Mouse (Mus musculus) lung, postnatal 10 days (tissue): ENCODE results near the gene Rplp1.

ENCODE experiments used
- DNase-seq: peaks from one replicate; pipeline ENCODE4 v3.0.0; 2021

Rplp1 gene

DNA sequence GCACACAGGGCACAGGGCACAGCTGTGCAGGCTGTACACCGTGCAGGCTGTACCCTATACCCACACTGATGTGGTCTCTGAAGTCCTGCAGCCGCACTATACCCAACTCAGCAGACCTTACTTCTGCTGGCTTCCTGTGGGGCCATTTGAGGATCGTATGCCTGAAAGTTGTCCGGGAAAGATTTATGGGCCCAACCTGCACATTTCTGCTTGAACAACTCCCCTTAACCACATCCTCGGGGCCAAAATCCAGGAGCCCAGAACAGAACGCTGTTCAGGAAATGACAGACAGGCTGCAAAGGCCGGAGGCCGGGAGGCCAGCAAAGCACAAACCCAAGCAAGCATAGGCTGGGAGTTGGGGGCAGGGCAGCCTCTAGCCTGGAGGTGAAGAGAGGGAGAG lies 41.0 kb downstream of the Rplp1 start:
- no peak for DNase-seq

DNA sequence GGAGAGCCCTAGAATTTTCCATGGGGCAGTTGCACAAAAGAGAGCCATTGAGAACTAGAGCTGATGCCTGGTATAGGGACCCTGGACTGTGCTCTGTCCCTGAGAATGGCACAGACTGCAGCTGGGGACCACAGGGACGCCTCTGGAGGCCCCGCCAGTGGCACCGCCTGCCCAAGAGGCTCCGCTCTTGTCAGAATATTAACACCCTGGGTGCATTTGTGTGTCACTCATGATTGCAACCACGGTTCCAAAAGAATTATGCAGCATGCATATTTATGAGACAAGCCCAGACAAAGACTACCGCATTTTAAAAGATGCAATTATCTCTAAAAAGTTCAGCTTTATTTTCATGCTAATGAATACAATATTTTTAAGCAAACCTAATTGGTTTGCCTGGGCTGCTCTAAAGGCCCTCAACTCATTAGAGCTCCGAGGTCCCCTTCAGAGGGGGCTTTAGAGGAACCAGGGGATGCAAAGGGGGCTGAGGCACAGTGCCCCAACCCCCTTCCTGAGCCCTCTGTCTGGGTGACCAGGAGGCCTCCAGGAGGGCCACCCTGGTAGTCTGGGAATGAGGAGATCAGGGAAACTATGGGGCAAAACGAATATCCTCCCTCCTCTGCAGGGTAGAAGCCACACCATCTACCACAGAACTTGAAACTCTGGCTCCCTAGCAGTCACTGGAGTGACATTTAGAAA lies 41.9 kb downstream of the Rplp1 start:
- DNase-seq = no peak

- no peak for DNase-seq
These were observed 42.5 kb downstream of the Rplp1 start for GRCm38 (mm10) chr9:61871839-61872238.

DNA sequence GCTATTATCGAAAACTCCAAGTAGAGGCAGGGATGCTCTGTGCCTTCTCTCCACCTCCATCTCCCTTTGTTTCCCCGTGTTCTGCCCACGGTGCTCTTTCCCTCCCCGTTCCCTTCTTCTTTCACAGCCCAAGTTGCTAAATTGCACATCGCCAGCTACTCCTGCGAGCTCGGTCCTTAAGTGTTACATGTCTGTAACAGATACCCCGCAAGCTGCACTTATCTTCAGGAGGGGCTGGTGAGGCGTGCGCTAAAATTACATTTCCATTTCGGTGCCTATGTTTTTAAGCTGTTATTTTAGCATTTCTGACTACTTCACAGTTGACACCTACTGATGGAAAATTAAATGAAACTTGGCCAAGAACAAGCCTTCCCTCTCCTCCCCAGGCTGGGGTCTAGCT lies 46.7 kb downstream of the Rplp1 start:
- DNase-seq = no peak
